Mouse (Mus musculus) adrenal gland (tissue): ENCODE data around the gene Sorbs1.

Experiments used
- intact Hi-C: fragments of 180-260 bp; cut with DNase I; formaldehyde crosslinking; loops from one replicate; pipeline ENCODE4 v1.15.1; 2025

The Sorbs1 gene

DNA sequence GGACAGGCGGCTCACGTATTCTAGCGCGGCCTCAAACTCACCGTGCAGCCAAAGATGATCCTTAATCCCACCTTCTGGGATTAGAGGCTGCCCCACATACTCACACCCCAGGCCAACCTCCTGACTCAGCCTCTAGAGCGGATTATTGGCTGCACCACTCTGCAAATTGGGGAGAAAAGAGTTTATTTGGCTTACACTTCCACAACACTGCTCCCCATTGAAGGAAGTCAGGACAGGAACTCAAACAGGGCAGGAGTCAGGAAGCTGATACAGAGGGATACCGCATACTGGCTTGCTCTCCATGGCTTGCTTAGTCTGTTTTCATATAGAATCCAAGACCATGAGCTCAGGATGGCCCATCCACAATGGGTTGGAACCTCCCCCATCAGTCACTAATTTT lies 797 bp upstream of the Sorbs1 start:
- intact Hi-C loops: no loop called here

DNA sequence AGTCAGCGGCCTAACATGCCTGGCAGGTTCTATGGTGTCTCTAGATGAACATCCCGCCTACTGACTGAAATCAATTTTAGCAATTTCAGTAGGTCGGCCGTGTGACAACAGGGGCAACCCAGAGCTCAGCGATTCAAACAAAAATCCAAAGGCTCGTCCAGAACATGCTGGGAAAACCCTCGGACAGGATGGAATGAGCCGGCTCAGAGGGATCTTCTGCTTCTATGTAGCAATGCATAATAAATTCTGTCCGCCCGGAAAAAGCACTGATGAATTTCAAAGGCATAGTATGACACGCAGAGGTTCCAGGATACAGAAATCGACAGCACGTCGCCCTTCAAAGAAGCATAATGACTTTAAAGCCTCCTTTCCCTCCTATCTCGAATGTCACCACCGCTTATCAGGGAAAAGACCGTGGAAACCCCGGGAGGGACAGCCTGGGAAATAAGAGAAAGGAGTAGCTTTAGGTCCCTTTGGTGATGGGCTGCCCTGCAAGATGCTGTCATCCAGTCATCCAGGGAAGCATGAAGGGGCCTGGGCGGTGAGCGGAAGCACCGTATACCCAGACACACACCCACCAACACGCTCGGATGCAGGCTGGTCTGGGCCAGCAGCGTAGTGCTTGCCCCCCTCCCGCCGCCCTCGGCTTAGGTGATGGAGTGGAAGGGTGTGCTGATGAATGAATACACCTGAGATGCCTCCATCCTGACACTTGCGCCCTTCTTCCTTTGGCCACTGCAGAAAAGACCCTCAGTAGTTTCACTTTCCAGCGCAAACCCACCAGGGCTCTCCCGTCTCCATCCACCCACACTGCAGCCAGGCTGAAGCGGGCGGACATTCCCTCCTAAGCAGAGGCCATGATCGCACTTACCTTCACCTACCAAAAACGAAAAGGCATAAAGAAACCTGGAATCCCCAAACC lies 818 bp downstream of the Sorbs1 start:
- intact Hi-C loops: loop anchor here (2.0 kb wide), 1 partner anchor 112 kb away; no protein-coding TSS in a partner anchor

DNA sequence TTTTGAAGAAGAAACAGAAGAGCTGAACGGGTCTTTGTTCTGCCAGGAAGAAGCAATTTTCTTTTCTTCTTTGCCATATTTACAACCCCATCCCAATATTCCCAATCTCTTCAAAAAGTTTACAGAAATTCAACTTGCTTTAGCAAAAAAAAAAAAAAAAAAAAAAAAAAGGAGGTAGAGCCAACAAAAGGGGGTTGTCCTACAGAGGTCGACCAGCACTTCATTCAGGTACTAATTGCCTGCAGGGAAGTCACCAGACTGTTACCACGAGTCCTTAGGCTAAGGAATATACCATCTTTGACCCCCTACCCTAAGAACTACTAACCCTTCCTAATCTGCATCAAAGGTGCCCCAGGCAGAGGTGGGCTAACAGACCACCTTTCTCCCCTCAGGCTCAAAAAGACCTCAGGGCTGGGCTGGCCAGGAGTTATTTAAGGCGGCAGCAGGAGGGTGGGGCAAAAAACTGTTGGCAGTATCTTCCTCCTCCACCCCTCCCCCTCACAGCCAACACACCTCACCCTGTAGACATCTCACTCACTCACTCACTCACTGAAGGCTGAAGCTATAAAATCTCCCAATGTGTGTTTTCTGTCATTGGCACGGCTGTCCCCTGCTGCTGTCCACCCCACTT lies 1.8 kb downstream of the Sorbs1 start:
- intact Hi-C loops: loop anchor here (2.0 kb wide), 1 partner anchor 111 kb away; no protein-coding TSS in a partner anchor

DNA sequence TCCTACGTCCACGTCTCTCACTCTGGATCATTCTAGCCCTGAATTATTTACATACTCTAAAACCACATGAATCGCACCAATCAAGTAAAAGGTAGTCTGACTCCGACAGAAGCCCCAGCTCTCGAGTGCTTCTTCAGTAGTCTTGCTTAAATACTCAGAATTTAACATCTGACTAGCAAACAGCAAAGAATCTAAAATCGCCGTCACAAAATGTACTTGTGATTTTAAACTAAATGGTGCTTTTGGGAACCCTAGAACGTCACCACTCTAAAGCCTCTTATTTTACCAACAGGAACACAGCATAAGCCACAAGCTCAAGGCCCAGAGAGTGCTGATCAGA lies 2.5 kb downstream of the Sorbs1 start:
- intact Hi-C loops: no loop called here

DNA sequence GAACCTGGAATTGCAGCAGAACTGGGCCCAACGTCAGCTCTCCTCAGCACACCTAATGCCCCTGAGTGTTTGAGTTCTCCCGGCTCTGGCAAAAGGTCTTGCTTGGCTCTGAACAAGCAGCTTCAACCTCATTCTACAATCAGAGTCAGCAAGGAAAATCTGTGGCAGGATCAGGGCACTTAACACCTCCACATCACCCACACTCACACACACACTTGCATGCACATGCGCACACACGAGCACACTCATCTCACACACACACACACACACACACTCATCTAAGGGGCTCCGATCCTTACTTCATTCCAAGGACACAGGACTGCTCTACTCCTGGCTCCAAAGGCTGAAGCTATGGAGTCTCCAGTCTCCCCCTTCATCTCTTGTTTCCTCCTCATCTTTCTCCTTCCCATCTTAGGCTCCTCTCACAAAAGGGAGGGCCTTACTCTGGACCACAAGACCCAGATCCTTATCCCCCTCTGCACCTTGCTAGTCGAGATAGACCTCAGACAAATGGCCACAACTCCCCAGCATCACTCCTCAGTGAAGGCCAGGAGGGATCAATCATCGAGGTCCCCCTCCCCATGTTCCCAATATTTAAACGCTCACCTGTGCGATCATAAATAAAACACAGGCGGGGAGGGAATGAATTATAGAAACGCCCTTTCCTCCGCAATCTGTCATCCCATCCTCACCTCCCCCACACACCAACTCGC lies 3.0 kb downstream of the Sorbs1 start:
- intact Hi-C loops: no loop called here

DNA sequence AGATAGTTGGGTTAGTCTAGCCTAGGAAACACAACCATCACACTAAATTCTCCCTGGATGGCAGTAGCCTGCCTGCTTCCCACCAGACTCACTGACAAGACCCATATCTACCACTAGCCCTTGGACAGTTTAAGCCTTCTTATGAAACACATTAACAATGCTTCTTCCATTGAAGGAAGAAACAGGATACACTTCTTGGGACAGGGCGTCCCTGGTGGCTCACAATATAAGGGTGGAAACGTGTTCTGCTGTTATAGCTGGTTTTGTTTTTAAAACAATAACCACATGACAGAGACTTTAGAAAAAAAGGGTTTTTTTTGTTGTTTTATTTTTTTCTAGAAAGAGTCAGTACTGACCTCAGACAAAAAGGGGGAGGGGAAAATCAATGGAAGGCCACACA lies 4.3 kb downstream of the Sorbs1 start:
- intact Hi-C loops: no loop called here

GRCm38 (mm10) chr19:40508851-40509250 lies 4.7 kb downstream of the Sorbs1 start:
- intact Hi-C loops: no loop called here

DNA sequence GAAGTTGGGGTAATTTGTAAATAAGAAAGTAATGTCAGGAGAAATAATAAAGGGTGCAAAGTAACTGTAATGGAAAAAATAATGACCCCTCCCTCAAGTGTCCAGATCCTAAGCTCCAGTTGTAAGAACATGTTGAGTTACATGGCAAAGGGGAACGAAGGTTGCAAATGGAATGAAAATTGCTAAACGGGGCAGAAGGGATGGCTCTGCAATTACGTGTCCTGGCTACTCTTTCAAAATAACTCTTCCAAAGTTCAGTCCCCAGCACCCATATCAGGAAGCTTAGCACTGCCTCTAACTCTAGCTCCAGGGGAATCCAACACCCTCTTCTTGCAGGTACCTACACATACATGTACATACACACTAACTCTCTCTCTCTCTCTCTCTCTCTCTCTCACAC lies 6.6 kb downstream of the Sorbs1 start:
- intact Hi-C loops: no loop called here

DNA sequence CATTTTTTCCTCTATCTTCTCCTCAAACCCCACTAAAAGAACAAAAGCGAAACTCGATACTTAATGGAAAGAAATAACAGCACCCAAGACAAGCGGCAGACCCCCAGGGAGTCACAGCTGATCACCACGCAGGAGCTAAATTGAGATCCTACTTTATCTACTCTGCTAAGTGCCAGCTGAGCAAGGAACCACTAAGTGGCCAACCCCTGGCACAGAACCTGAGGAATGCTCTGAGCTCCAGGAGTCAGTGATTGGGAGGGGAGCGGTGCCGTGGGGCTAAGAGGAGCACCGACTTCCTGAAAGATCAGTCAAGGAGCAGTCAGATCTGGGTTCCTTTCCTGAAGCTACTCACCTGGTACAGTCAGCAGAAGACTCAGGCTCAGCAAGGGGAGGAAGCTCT lies 9.2 kb downstream of the Sorbs1 start:
- intact Hi-C loops: no loop called here

DNA sequence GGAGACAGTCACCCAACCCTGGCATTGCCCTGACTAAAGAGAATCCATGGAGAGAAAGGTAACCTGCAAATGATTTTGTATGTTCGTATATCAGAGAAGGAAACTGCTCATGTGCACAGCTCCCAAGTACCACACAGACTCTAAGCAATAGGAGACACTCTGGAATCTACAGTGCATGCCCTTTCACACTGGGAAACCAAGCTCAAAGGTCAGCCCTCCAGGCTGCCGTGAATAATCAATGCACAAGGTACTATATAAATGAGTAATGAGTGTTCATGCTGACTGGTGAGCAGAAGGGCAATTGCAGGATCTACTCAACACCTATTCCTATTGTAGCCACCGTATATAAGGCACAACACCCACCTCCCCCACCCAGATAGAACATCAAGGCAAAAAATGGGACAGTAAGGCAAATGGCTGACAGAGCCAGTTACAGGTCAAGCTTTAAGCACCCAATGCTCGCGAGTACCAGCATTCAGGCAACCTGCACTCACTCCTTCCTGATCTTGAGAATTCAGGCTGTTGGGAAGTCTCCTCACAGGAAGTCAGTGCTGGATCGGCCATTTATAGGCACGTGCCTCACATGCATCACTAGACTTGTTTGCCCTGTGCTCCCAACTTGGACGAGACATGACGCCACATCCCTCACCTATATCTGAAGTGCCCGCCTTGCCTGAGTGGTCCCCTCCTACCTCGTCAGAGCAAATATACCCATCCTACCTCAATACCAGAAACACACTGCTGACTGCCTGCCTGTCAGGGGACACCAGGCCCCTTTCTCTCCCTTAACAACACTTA lies 13.4 kb downstream of the Sorbs1 start:
- intact Hi-C loops: no loop called here

GRCm38 (mm10) chr19:40499141-40499540 lies 14.4 kb downstream of the Sorbs1 start:
- intact Hi-C loops: no loop called here

- intact Hi-C loops: no loop called here
These were observed 15.3 kb downstream of the Sorbs1 start for GRCm38 (mm10) chr19:40498162-40498725.

GRCm38 (mm10) chr19:40496509-40497267 lies 16.9 kb downstream of the Sorbs1 start:
- intact Hi-C loops: no loop called here

- intact Hi-C loops: no loop called here
These were observed 17.5 kb downstream of the Sorbs1 start for GRCm38 (mm10) chr19:40496071-40496470.

- intact Hi-C loops: no loop called here
These were observed 20.7 kb downstream of the Sorbs1 start for GRCm38 (mm10) chr19:40492902-40493301.

DNA sequence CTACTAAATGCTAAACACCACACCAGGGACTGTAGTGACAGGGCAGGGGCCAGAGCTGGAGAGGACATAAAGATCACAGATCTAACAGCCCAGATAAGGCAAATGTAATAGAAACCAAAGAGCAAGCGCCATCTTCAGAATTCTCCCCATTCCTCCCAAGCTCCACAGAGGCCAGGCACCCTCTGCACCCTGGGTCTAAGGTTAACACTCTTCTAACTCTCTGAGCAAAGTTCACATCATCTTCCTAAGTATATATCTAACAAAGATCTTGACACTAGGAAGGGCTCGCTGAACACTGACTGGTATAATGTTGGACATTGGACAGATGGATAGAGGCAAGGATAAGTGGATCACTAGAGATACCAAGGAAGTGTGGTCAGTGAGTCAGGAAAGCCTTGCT lies 22.1 kb downstream of the Sorbs1 start:
- intact Hi-C loops: no loop called here

DNA sequence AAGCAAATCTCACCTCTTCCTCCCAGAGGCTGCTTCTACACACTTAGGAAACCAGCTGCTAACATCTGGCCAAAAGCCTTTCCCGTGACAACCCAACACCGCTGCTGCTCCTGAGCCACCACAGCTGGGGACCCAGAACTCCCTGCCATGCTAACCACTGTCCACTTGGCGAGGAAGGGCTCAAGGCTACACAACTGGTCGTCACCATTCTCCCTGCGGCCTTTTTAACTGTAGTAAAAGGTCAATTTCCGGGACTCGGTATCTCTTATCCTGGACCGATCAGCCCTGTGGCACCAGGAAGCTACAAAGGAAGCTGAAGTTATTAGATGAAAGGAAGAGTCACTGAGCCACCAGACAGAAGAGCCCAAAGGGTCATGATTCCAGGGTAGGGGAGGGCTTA lies 22.8 kb downstream of the Sorbs1 start:
- intact Hi-C loops: no loop called here

DNA sequence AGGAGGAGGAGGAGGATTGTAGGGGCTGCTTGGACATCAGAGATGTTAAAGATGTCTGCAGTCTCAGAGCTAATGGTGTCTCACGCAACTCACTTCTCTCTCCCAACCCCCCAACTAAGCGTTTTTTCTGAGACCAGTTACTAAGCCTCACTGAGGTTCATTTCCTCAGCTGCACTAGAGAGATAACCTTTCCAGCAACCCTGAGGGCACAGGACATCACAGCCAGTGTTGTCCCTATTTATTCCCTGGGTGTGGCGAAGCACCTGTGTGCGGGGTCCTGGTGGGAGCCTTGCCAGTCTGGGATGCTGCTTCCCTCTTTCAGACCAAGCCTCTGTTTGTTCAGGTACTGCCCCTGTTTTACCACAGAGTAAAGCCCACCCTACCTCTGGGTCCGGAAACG lies 23.9 kb downstream of the Sorbs1 start:
- intact Hi-C loops: no loop called here

DNA sequence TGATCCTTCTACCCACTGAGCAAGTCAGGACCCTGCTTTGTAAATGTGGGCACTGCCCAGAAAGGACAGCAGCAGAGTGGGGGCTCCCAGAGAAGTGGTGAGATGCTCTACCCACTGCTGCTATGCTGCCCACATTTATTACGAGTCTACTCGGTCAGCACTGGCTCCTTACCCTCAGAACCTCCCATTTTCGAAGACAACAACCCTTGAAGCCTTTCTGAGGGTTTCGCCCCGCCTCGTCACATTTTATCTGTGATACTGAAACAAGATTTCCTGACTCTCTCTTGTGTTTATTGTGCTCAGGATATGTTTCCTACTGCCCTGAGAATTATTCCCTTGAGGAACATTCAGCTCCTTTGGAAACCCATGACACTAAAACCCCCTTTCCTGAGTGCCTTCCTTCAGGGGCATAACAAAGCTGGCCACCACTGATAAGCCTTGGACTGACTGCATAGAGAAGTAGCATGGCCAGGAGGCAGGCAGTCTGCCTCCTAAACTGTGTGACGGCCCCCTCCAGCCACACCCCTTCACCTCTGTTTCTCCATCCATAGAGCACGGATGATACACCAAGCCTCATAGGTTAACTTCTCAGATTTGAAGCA lies 24.6 kb downstream of the Sorbs1 start:
- intact Hi-C loops: no loop called here

- intact Hi-C loops: no loop called here
These were observed 26.0 kb downstream of the Sorbs1 start for GRCm38 (mm10) chr19:40487561-40487960.
